Mouse (Mus musculus) large intestine, adult 2 months (tissue): ENCODE results near the gene Nxpe4. TPM values are rescaled to one million over a fixed set of nuclear protein-coding genes. Genes with fewer than 3 reads are reported as not detected.
"Not testable (repeated sequence)": the region's sequence is repeated elsewhere in the genome, so short reads cannot be mapped to it uniquely, and the experiment has no call there.

Experiments used
- DNase-seq: peaks from one replicate; pipeline ENCODE4 v3.0.0-alpha.2; 2012; ENCODE audit warnings: low read depth, low spot score
- WGBS: fragments of 180-500 bp; shearing (Covaris S2); methylation state at CpG from one replicate; pipeline ENCODE4 v1.1.7; 2018; 5-methylcytosine and 5-hydroxymethylcytosine counted together
- polyA plus RNA-seq: library from polyadenylated mRNA; depleted of rRNA; stranded (reverse); fragments of >200 nt; gene quantifications from 2 replicates; pipeline ENCODE4 v1.2.3, GENCODE M21; 2012

Gene Nxpe4
- polyA plus RNA-seq, 1 experiment: 0.77 TPM

- 45% methylated on average over 5 of the region's 5 CpGs for WGBS
- not testable (repeated sequence) for DNase-seq
Observed at GRCm38 (mm10) chr9:48303564-48303963, 141.7 kb downstream of the Nxpe4 start.

GRCm38 (mm10) chr9:48311241-48311640 lies 149.4 kb downstream of the Nxpe4 start:
- no peak for DNase-seq

GRCm38 (mm10) chr9:48314194-48314593 lies 152.4 kb downstream of the Nxpe4 start:
- DNase-seq: no peak
- WGBS: 77% methylated on average over 3 of the region's 3 CpGs

More at GRCm38 (mm10) chr9:48311241-48311640, 149.4 kb downstream of the Nxpe4 start:
- 76% methylated on average over 5 of the region's 5 CpGs for WGBS

GRCm38 (mm10) chr9:48315825-48316224 lies 154.0 kb downstream of the Nxpe4 start:
- WGBS: 38% methylated on average over 1 of the region's 1 CpGs
- DNase-seq: no peak

GRCm38 (mm10) chr9:48326338-48326737 lies 164.5 kb downstream of the Nxpe4 start:
- WGBS: 83% methylated on average over 9 of the region's 9 CpGs
- no peak for DNase-seq

- 84% methylated on average over 7 of the region's 7 CpGs for WGBS
- no peak for DNase-seq
Observed at GRCm38 (mm10) chr9:48329597-48329996, 167.8 kb downstream of the Nxpe4 start.

- no peak for DNase-seq
- 21% methylated on average over 4 of the region's 4 CpGs for WGBS
Observed at GRCm38 (mm10) chr9:48338783-48339455, 177.1 kb downstream of the Nxpe4 start.

- 43% methylated on average over 5 of the region's 5 CpGs for WGBS
- DNase-seq: no peak
Observed at GRCm38 (mm10) chr9:48339563-48339962, 177.7 kb downstream of the Nxpe4 start.

GRCm38 (mm10) chr9:48340708-48341380 lies 179.0 kb downstream of the Nxpe4 start:
- 31% methylated on average over 10 of the region's 10 CpGs for WGBS

GRCm38 (mm10) chr9:48345456-48345855 lies 183.6 kb downstream of the Nxpe4 start:
- WGBS: 83% methylated on average over 9 of the region's 9 CpGs

More at GRCm38 (mm10) chr9:48340708-48341380, 179.0 kb downstream of the Nxpe4 start:
- DNase-seq: no peak

GRCm38 (mm10) chr9:48345866-48346265 lies 184.0 kb downstream of the Nxpe4 start:
- 83% methylated on average over 3 of the region's 3 CpGs for WGBS
- DNase-seq: no peak

More at GRCm38 (mm10) chr9:48345456-48345855, 183.6 kb downstream of the Nxpe4 start:
- no peak for DNase-seq

GRCm38 (mm10) chr9:48353148-48353698 lies 191.4 kb downstream of the Nxpe4 start, which contains the start of gene Nxpe2:
TSS of gene Nxpe2 (minus strand) at chr9:48353454.
- no peak for DNase-seq
- 66% methylated on average over 2 of the region's 2 CpGs for WGBS

GRCm38 (mm10) chr9:48354122-48354521 lies 192.3 kb downstream of the Nxpe4 start:
- 84% methylated on average over 4 of the region's 4 CpGs for WGBS
- DNase-seq: no peak

GRCm38 (mm10) chr9:48354793-48355192 lies 193.0 kb downstream of the Nxpe4 start:
- 25% methylated on average over 3 of the region's 3 CpGs for WGBS
- no peak for DNase-seq

GRCm38 (mm10) chr9:48357097-48357496 lies 195.3 kb downstream of the Nxpe4 start:
- no peak for DNase-seq
- WGBS: 68% methylated on average over 3 of the region's 3 CpGs

GRCm38 (mm10) chr9:48360826-48361225 lies 199.0 kb downstream of the Nxpe4 start:
- DNase-seq: no peak

GRCm38 (mm10) chr9:48361815-48362631 lies 200.2 kb downstream of the Nxpe4 start:
- 82% methylated on average over 14 of the region's 14 CpGs for WGBS
- no peak for DNase-seq

More at GRCm38 (mm10) chr9:48360826-48361225, 199.0 kb downstream of the Nxpe4 start:
- WGBS: 74% methylated on average over 4 of the region's 4 CpGs

- no peak for DNase-seq
- WGBS: 85% methylated on average over 6 of the region's 6 CpGs
Observed at GRCm38 (mm10) chr9:48362743-48363142, 200.9 kb downstream of the Nxpe4 start.

- DNase-seq: no peak
- WGBS: 81% methylated on average over 4 of the region's 4 CpGs
Observed at GRCm38 (mm10) chr9:48373232-48373878, 211.5 kb downstream of the Nxpe4 start.
